Mouse (Mus musculus) myocyte (in vitro differentiated cells): Measurements from ENCODE around the gene Caskin1. TPM values are rescaled to one million over a fixed set of nuclear protein-coding genes. Genes with fewer than 3 reads are reported as not detected.

Source experiments
- H3K27me3 ChIP-seq: one replicate; pipeline ENCODE4 v1.6.1; 2011; ENCODE audit not compliant: control insufficient read depth, insufficient read depth, insufficient read length
- H3K36me3 ChIP-seq: one replicate; pipeline ENCODE4 v1.6.1; 2011; ENCODE audit not compliant: control insufficient read depth, insufficient read depth
- H3K4me2 ChIP-seq: one replicate; pipeline ENCODE4 v1.6.1; 2011; ENCODE audit warnings: low read depth, control low read depth
- H3K4me3 ChIP-seq: one replicate; pipeline ENCODE4 v1.5.1; 2011; ENCODE audit warnings: mild to moderate bottlenecking, control low read depth, moderate library complexity
- H3K79me2 ChIP-seq: one replicate; pipeline ENCODE4 v1.6.1; 2011; ENCODE audit not compliant: control insufficient read depth, insufficient read depth
- H3ac ChIP-seq: one replicate; pipeline ENCODE4 v1.6.1; 2011; ENCODE audit not compliant: control insufficient read depth, insufficient read length
- CEBPB ChIP-seq: IDR thresholded peaks from 2 replicates; pipeline ENCODE4 v1.6.1; 2011; ENCODE audit warnings: mild to moderate bottlenecking, moderate library complexity; ENCODE audit not compliant: poor library complexity, insufficient read depth, severe bottlenecking
- E2F4 ChIP-seq: IDR thresholded peaks from one replicate; pipeline ENCODE4 v1.6.1; 2011; ENCODE audit warnings: mild to moderate bottlenecking, control low read depth, moderate library complexity; ENCODE audit not compliant: insufficient read depth
- MAX ChIP-seq: IDR thresholded peaks from one replicate; pipeline ENCODE4 v1.6.1; 2011; ENCODE audit warnings: low read depth, mild to moderate bottlenecking, control low read depth
- MYOD1 ChIP-seq, 3 experiments: IDR thresholded peaks; one replicate each; pipeline ENCODE4 v1.6.1; 2011; ENCODE audit warnings: control low read depth in 2 of 3, low read depth in 2 of 3, mild to moderate bottlenecking in 2 of 3, moderate library complexity in 1 of 3; ENCODE audit not compliant: insufficient read length in 2 of 3, control insufficient read depth in 1 of 3
- MYOG ChIP-seq, 3 experiments: IDR thresholded peaks; one replicate each; pipeline ENCODE4 v1.6.1; 2011; ENCODE audit warnings: control low read depth in 2 of 3, low read depth in 2 of 3, mild to moderate bottlenecking in 2 of 3; ENCODE audit not compliant: insufficient read length in 2 of 3, control insufficient read depth in 1 of 3, insufficient read depth in 1 of 3
- POLR2A ChIP-seq: IDR thresholded peaks from one replicate; pipeline ENCODE4 v1.6.1; 2011; ENCODE audit warnings: low read depth, mild to moderate bottlenecking, control low read depth, moderate library complexity; ENCODE audit not compliant: insufficient read length
- POLR2AphosphoS2 ChIP-seq: IDR thresholded peaks from one replicate; pipeline ENCODE4 v1.6.1; 2011; ENCODE audit warnings: low read depth, control low read depth; ENCODE audit not compliant: insufficient read length
- REST ChIP-seq: IDR thresholded peaks from one replicate; pipeline ENCODE4 v1.6.1; 2011; ENCODE audit warnings: mild to moderate bottlenecking, control low read depth, moderate library complexity; ENCODE audit not compliant: insufficient read depth, insufficient read length
- SRF ChIP-seq: IDR thresholded peaks from one replicate; pipeline ENCODE4 v1.6.1; 2011; ENCODE audit warnings: low read depth; ENCODE audit not compliant: control insufficient read depth, insufficient read length
- TCF12 ChIP-seq: IDR thresholded peaks from one replicate; pipeline ENCODE4 v1.6.1; 2011; ENCODE audit warnings: mild to moderate bottlenecking, control low read depth; ENCODE audit not compliant: poor library complexity, insufficient read depth, severe bottlenecking
- TCF3 ChIP-seq: IDR thresholded peaks from one replicate; pipeline ENCODE4 v1.6.1; 2011; ENCODE audit warnings: low read depth, control low read depth; ENCODE audit not compliant: insufficient read length
- USF1 ChIP-seq: IDR thresholded peaks from one replicate; pipeline ENCODE4 v1.6.1; 2011; ENCODE audit warnings: low read depth, mild to moderate bottlenecking, control low read depth, moderate library complexity
- polyA plus RNA-seq: library from polyadenylated mRNA; unstranded; fragments of >200 nt; fragmentation: generic; extraction: Trizol; gene quantifications from one replicate; pipeline ENCODE4 v1.2.1, GENCODE M21; 2012; ENCODE audit warnings: missing spikeins

Gene Caskin1
- polyA plus RNA-seq, 1 experiment = 0.16 TPM

DNA sequence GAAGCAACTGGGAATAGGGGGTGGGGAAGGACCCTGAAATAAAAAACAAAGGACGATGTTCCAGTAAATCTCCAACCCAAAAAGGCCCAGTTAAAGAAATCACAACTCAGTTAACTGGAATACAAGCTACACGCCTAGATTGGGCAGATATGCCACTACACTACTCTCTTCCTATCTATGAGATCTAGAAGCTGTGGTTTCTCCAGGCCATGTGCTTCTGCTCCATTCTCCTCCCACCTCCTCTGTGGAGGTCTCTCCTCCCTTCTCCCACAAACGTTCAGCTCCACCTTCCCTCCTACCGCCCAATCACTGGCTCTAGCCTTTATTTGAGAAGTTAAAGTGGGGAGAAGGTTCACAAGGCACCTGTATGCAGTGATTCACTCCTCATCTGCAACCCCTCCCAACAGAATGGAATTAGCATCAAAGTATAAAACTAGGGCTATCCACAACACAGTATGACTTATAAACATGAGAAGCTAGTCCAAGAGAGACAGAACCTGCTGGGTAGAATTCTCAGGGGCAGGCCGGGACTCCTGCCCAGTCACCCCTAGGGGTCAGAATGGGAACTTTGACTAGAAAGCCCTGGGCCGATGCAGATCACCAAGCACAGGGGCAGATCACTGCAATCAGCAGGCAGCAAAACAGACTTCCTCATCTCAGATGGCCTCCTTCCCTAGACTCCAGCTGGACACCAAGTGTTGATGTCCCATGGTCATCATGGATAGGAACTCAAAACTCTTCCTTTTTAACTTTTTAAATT lies 24.8 kb upstream of the Caskin1 start:
- Histone ChIP-seq H3ac (no peak overlapping the region), H3K4me2 (no peak overlapping the region), H3K79me2 (no peaks in the 10 kb centered on the region), H3K27me3 (no peaks in the 10 kb centered on the region), H3K36me3 (no peaks in the 10 kb centered on the region), H3K4me3 (no peak overlapping the region)
- TF ChIP-seq TCF12 (no peak), MAX (no peak), MYOD1 (IDR thresholded peaks at IDR 0.05; ENCODE audit: control insufficient read depth in 1 of 3, insufficient read length in 2 of 3, low read depth in 2 of 3) (no peak), POLR2A (no peak), MYOG (IDR thresholded peaks at IDR 0.05; ENCODE audit: control insufficient read depth in 1 of 3, insufficient read depth in 1 of 3, insufficient read length in 2 of 3, low read depth in 2 of 3) (no peak), E2F4 (no peak), REST (no peak), USF1 (no peak), CEBPB (no peak), TCF3 (no peak), SRF (no peak), POLR2AphosphoS2 (no peak)

DNA sequence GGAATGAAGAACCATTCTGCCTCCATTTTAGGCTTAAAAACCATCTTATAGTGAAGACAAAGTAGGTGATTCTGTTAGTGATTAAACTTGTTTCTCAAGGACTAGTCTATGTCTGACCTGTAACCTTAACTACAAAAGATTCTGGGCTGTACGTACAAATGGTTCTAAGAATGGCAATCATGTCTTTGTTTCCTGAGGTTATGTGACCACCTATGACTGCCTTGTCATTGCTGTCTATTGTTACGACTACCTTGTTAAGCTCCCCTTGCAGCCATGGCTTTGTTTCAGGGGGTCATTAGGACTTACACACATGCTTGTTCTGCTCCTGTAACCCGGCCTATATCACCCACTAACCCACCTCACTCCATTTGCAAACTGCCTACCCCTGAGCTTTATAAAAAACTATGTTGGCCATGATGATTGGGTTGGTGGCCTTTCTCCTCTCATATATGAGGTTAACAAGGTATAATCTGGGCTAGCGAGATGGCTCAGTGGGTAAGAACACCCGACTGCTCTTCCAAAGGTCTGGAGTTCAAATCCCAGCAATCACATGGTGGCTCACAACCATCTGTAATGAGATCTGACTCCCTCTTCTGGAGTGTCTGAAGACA lies 19.7 kb upstream of the Caskin1 start:
- Histone ChIP-seq H3K79me2 (peaks cover 22% of the 10 kb centered on the region), H3K27me3 (no peaks in the 10 kb centered on the region), H3K4me3 (no peak overlapping the region), H3K36me3 (no peaks in the 10 kb centered on the region), H3K4me2 (no peak overlapping the region), H3ac (no peak overlapping the region)
- TF ChIP-seq USF1 (no peak), TCF3 (no peak), POLR2A (no peak), TCF12 (no peak), SRF (no peak), MYOD1 (IDR thresholded peaks at IDR 0.05; ENCODE audit: control insufficient read depth in 1 of 3, insufficient read length in 2 of 3, low read depth in 2 of 3) (no peak), REST (no peak), POLR2AphosphoS2 (no peak), E2F4 (no peak), MYOG (IDR thresholded peaks at IDR 0.05; ENCODE audit: control insufficient read depth in 1 of 3, insufficient read depth in 1 of 3, insufficient read length in 2 of 3, low read depth in 2 of 3) (no peak), MAX (no peak), CEBPB (no peak)

DNA sequence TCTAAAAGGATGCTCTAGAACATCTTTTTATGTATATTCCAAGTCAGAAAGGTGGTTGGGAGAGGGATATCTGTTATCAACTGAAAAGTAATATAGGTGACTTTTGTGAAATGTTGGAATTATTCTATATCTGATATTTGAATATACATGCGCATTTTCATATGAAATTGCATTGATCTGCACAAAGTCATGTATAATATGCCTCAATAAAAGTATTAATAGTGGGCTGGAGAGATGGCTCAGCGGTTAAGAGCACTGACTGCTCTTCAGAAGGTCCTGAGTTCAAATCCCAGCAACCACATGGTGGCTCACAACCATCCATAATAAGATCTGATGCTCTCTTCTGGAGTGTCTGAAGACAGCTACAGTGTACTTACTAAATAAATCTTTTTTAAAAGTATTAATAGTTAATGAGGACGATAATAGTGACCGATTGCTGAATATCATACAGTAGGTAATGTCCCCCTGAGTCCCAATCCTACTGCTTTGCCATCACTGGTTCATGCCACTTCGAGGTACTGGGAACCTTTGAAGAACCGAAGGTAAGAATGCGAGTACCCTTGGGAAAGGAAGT lies 19.0 kb upstream of the Caskin1 start:
- Histone ChIP-seq H3K4me3 (peak overlapping the region; percentile 72), H3K36me3 (no peaks in the 10 kb centered on the region), H3K79me2 (peaks cover 22% of the 10 kb centered on the region), H3K27me3 (no peaks in the 10 kb centered on the region), H3K4me2 (peak overlapping the region; percentile 71), H3ac (peak overlapping the region; percentile 72)
- TF ChIP-seq REST (no peak), POLR2A (no peak), POLR2AphosphoS2 (no peak), CEBPB (no peak), USF1 (no peak), MAX (no peak), MYOD1 (IDR thresholded peaks at IDR 0.05; ENCODE audit: control insufficient read depth in 1 of 3, insufficient read length in 2 of 3, low read depth in 2 of 3) (no peak), MYOG (IDR thresholded peaks at IDR 0.05; ENCODE audit: control insufficient read depth in 1 of 3, insufficient read depth in 1 of 3, insufficient read length in 2 of 3, low read depth in 2 of 3) (no peak), E2F4 (no peak), TCF12 (no peak), SRF (no peak), TCF3 (no peak)

DNA sequence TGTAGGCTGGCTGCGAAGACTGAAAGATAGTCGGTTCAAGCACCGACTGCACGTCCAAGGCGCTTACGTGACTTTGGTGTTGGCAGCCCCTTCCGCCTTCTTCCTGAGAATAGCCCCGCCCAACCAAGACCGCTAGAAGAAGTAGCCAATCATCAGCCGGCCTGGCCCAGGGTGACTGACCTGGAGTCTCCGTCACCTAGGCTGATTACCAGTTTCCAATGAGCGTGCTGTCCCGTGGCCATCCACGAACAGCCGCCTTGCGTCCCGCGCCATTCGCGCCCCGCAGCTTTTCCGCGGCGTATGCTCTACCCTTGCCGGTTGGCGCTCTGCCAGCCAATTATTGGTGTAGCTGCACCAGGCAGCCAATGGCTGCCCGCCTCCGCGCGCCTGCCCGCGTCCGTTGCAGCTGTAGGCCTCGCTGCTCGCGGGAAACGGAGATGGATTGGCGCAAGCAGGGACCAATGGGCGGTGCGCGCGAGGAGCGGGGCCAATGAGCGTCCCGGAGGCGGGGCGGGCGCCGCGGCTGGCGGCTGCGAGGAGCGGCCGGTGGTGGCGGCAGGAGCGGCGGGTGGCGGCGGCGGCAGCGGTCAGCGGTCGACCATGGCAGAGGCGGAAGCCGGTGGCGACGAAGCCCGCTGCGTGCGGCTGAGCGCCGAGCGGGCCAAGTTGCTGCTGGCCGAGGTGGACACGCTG lies 18.3 kb upstream of the Caskin1 start, which contains the start of the genes E4f1 and Pgp:
Gene E4f1 (minus strand): TSS at position 404 of the 693 bp plus-strand sequence.
Gene Pgp (plus strand): TSS at position 483 of the 693 bp plus-strand sequence.
- peaks cover 22% of the 10 kb centered on the region for H3K79me2 ChIP-seq
- H3K27me3 ChIP-seq = no peaks in the 10 kb centered on the region
- H3K4me2 ChIP-seq = peak within 1 kb of the TSS; percentile 96
- TF ChIP-seq E2F4 (peak; percentile 49), TCF3 (no peak), USF1 (no peak), TCF12 (no peak), MYOD1 (IDR thresholded peaks at IDR 0.05; ENCODE audit: control insufficient read depth in 1 of 3, insufficient read length in 2 of 3, low read depth in 2 of 3) (peak in 1 of 3 experiments; percentile 70), REST (no peak), POLR2A (peak; percentile 79), POLR2AphosphoS2 (peak; percentile 69), MYOG (IDR thresholded peaks at IDR 0.05; ENCODE audit: control insufficient read depth in 1 of 3, insufficient read depth in 1 of 3, insufficient read length in 2 of 3, low read depth in 2 of 3) (peak in 1 of 3 experiments; percentile 70), CEBPB (no peak), SRF (peak; percentile 7), MAX (no peak)
- peak within 1 kb of the TSS; percentile 72 for H3ac ChIP-seq
- peak within 1 kb of the TSS; percentile 72 for H3K4me3 ChIP-seq
- no peaks in the 10 kb centered on the region for H3K36me3 ChIP-seq
